Mouse (Mus musculus) lung, adult 2 months (tissue): ENCODE data around the gene 2810006K23Rik.

ENCODE experiments used
- CTCF ChIP-seq: fragments of 200-500 bp; IDR thresholded peaks from 2 replicates; pipeline ENCODE4 v1.5.1; 2011; ENCODE audit warnings: mild to moderate bottlenecking, low read length, control low read depth; ENCODE audit not compliant: insufficient read depth
- POLR2A ChIP-seq: fragments of 200-500 bp; IDR thresholded peaks from 2 replicates; pipeline ENCODE4 v1.6.1; 2011; ENCODE audit warnings: low read depth, mild to moderate bottlenecking, control low read depth, low read length, borderline replicate concordance; ENCODE audit errors: extremely low read depth

DNA sequence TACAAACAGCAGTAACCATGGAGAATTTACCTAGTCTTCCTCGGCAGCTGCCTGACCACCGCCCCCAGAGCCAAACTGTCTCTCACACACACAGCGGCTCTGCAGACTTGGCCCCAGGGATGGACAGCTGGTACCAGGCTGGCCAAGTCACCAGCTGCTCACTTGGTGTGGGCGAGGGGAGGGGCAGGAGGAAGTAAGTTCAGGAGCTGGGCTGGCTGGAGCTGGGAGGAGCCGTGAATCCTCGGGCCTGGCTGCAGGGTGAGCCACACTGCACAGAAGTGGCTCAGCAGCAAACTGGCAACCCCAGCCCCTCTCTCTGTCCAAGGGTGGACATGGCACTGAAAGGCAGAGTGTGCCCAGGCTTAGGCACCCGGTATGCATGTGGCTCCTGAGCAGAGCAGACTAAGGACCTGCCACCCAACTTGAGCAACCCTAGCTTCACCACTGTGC lies 23.2 kb downstream of the 2810006K23Rik start:
- TF ChIP-seq CTCF (no peak), POLR2A (no peak)
